Mouse (Mus musculus) CH12.LX (cell line): Measurements from ENCODE around the gene Lsp1. TPM values are rescaled to one million over a fixed set of nuclear protein-coding genes. Genes with fewer than 3 reads are reported as not detected.

Source experiments
- DNase-seq: peaks from one replicate; pipeline ENCODE4 v3.0.0-alpha.2; 2013; ENCODE audit errors: extremely low read depth
- H3K27ac ChIP-seq: 2 replicates; pipeline ENCODE4 v1.5.1; 2012; ENCODE audit warnings: low read depth, mild to moderate bottlenecking, control low read depth, moderate library complexity; ENCODE audit not compliant: insufficient read depth
- H3K27me3 ChIP-seq: replicated peaks from 2 replicates; pipeline ENCODE3; 2012; ENCODE audit warnings: inconsistent platforms
- H3K36me3 ChIP-seq, 2 experiments: replicated peaks in 1 of 2; 2 replicates each; pipeline versions ENCODE3 to v1.6.1; 2012; ENCODE audit warnings: inconsistent platforms in 1 of 2, low read length in 1 of 2, mild to moderate bottlenecking in 1 of 2, mixed read lengths in 1 of 2, moderate library complexity in 1 of 2; ENCODE audit not compliant: control insufficient read depth in 1 of 2, insufficient read depth in 1 of 2
- H3K4me1 ChIP-seq, 2 experiments: 2 replicates each; pipeline ENCODE4 v1.6.1; 2012; ENCODE audit warnings: inconsistent platforms in 1 of 2, moderate library complexity in 1 of 2; ENCODE audit not compliant: insufficient read depth in 2 of 2, control insufficient read depth in 1 of 2
- H3K4me2 ChIP-seq: 2 replicates; pipeline ENCODE4 v1.6.1; 2012; ENCODE audit warnings: low read depth, mild to moderate bottlenecking, control low read depth; ENCODE audit not compliant: poor library complexity, insufficient read depth, severe bottlenecking
- H3K4me3 ChIP-seq, 3 experiments: fragments of 150-350 bp in 1 of 3; sonication (generic) in 1 of 3; replicated peaks in 1 of 3; 2 replicates each; pipeline versions ENCODE3 to v1.5.1; 2011 to 2012; ENCODE audit warnings: low read depth in 2 of 3, low read length in 2 of 3, mild to moderate bottlenecking in 2 of 3, moderate library complexity in 2 of 3, control low read depth in 1 of 3, improper control_type of control experiment in 1 of 3, inconsistent platforms in 1 of 3, mixed read lengths in 1 of 3; ENCODE audit not compliant: poor library complexity in 1 of 3
- H3K79me2 ChIP-seq: replicated peaks from 2 replicates; pipeline ENCODE4 v1.6.1; 2012; ENCODE audit warnings: mild to moderate bottlenecking, moderate library complexity; ENCODE audit not compliant: control insufficient read depth, poor library complexity, insufficient read depth, severe bottlenecking; ENCODE audit errors: extremely low read depth
- H3K9ac ChIP-seq: 2 replicates; pipeline ENCODE4 v1.6.1; 2012; ENCODE audit warnings: low read depth, mild to moderate bottlenecking, control low read depth, moderate library complexity; ENCODE audit not compliant: insufficient read depth
- H3K9me3 ChIP-seq: replicated peaks from 2 replicates; pipeline ENCODE3; 2012; ENCODE audit warnings: low read length, inconsistent platforms, mixed read lengths
- CHD1 ChIP-seq: IDR thresholded peaks from 2 replicates; pipeline ENCODE4 v1.6.1; 2012; ENCODE audit warnings: low read depth, low read length, improper control_type of control experiment, inconsistent platforms
- CTCF ChIP-seq, 2 experiments: IDR thresholded peaks in 1 of 2; conservative IDR thresholded peaks in 1 of 2; 2 replicates each; pipeline ENCODE4 v1.5.1; 2011 to 2012; ENCODE audit warnings: low read depth in 2 of 2, low read length in 2 of 2, improper control_type of control experiment in 1 of 2, inconsistent platforms in 1 of 2, mild to moderate bottlenecking in 1 of 2, moderate library complexity in 1 of 2
- ELF1 ChIP-seq: IDR thresholded peaks from 2 replicates; pipeline ENCODE4 v1.6.1; 2014; ENCODE audit warnings: low read depth, mild to moderate bottlenecking, inconsistent platforms, low read length, improper control_type of control experiment
- HCFC1 ChIP-seq: IDR thresholded peaks from 2 replicates; pipeline ENCODE4 v1.6.1; 2012; ENCODE audit warnings: low read depth, mild to moderate bottlenecking, inconsistent platforms, low read length, improper control_type of control experiment
- IRF4 ChIP-seq: IDR thresholded peaks from 2 replicates; pipeline ENCODE4 v1.6.1; 2014; ENCODE audit warnings: low read depth, mild to moderate bottlenecking, inconsistent platforms, low read length, improper control_type of control experiment
- MAFK ChIP-seq: IDR thresholded peaks from 2 replicates; pipeline ENCODE4 v1.6.1; 2011; ENCODE audit warnings: low read length, improper control_type of control experiment; ENCODE audit not compliant: insufficient replicate concordance
- MAX ChIP-seq: IDR thresholded peaks from 2 replicates; pipeline ENCODE4 v1.6.1; 2011; ENCODE audit warnings: low read length, improper control_type of control experiment
- MEF2A ChIP-seq: IDR thresholded peaks from 2 replicates; pipeline ENCODE4 v1.6.1; 2014; ENCODE audit warnings: low read depth, mild to moderate bottlenecking, inconsistent platforms, low read length, improper control_type of control experiment, borderline replicate concordance
- MYC ChIP-seq: IDR thresholded peaks from 2 replicates; pipeline ENCODE4 v1.6.1; 2011; ENCODE audit warnings: low read depth, mild to moderate bottlenecking, improper control_type of control experiment, low read length
- NELFE ChIP-seq: IDR thresholded peaks from 2 replicates; pipeline ENCODE4 v1.6.1; 2011; ENCODE audit warnings: low read depth, low read length, improper control_type of control experiment
- RAD21 ChIP-seq: IDR thresholded peaks from 2 replicates; pipeline ENCODE4 v1.6.1; 2011; ENCODE audit warnings: low read depth, mild to moderate bottlenecking, low read length, improper control_type of control experiment, moderate library complexity
- SIN3A ChIP-seq: IDR thresholded peaks from 2 replicates; pipeline ENCODE4 v1.6.1; 2012; ENCODE audit warnings: low read length, improper control_type of control experiment, inconsistent platforms
- SMC3 ChIP-seq: IDR thresholded peaks from 2 replicates; pipeline ENCODE4 v1.6.1; 2011; ENCODE audit warnings: low read depth, low read length, improper control_type of control experiment
- TCF12 ChIP-seq: IDR thresholded peaks from 2 replicates; pipeline ENCODE4 v1.6.1; 2014; ENCODE audit warnings: low read depth, mild to moderate bottlenecking, inconsistent platforms, low read length, improper control_type of control experiment
- UBTF ChIP-seq: IDR thresholded peaks from 2 replicates; pipeline ENCODE4 v1.6.1; 2012; ENCODE audit warnings: low read depth, mild to moderate bottlenecking, inconsistent platforms, low read length, improper control_type of control experiment, moderate library complexity
- ZC3H11A ChIP-seq: IDR thresholded peaks from 2 replicates; pipeline ENCODE4 v1.6.1; 2012; ENCODE audit warnings: low read depth, mild to moderate bottlenecking, inconsistent platforms, low read length, improper control_type of control experiment
- dilution Hi-C: fragments of 300-500 bp; cut with MboI; formaldehyde crosslinking; loops from 2 replicates; pipeline ENCODE4 v1.14.3; 2020; ENCODE audit warnings: low sequenced_read_pairs; ENCODE audit not compliant: extremely low pct_unique_long_range_greater_than_20kb, extremely low pct_ligation_motif_present
- in situ Hi-C: fragments of 300-500 bp; cut with MboI; formaldehyde crosslinking; loops from 3 replicates; pipeline ENCODE4 v1.14.3; 2019; ENCODE audit warnings: low sequenced_read_pairs, low pct_ligation_motif_present, low pct_unique_long_range_greater_than_20kb, mixed read lengths
- polyA plus RNA-seq: library from polyadenylated mRNA; unstranded; fragments of >175 nt; gene quantifications from 2 replicates; pipeline ENCODE4 v1.2.1, GENCODE M21; 2012; ENCODE audit warnings: low read depth; ENCODE audit not compliant: insufficient read length
- total RNA-seq, 2 experiments: library from RNA; depleted of rRNA; stranded (reverse); fragments of 300-350 nt in 1 of 2; fragments of >200 nt in 1 of 2; gene quantifications; 2 replicates each; pipeline ENCODE4 v1.2.3; 2012 to 2014

The Lsp1 gene
- total and polyA plus RNA-seq, 3 experiments, result 364 to 715 (median 367) TPM

- peaks cover 2% of the 10 kb centered on the region for H3K27me3 ChIP-seq
- in situ Hi-C loops, result loop anchor here (5.0 kb wide), 2 partner anchors 57 to 237 kb away; partner anchors contain the start of gene Tnnt3
- peak; percentile 88 for DNase-seq
- no peaks in the 10 kb centered on the region for H3K79me2 ChIP-seq
- no peak overlapping the region for H3K4me2 ChIP-seq
- TF ChIP-seq NELFE (peak; percentile 16; the same call in 1 of the 2 replicates), MAX (0 out of 2 replicates have a peak, but pooled peaks have one; percentile 24), IRF4 (peak; percentile 18; the same call in 1 of the 2 replicates), MEF2A (no peak), RAD21 (peak; percentile 95), SMC3 (peak; percentile 98), ZC3H11A (peak; percentile 90), ELF1 (no peak), SIN3A (no peak), TCF12 (0 out of 2 replicates have a peak, but pooled peaks have one; percentile 12), MAFK (no peak), MYC (0 out of 2 replicates have a peak, but pooled peaks have one; percentile 43), HCFC1 (no peak), CTCF (conservative IDR thresholded peaks at IDR 0.05 in 1 of 2, IDR thresholded peaks at IDR 0.05 in 1 of 2; ENCODE audit: low read depth in 2 of 2, low read length in 2 of 2) (peak; percentile 58 to 94)
- dilution Hi-C loops, result no loop called here
- H3K9me3 ChIP-seq, result no peaks in the 10 kb centered on the region
- H3K9ac ChIP-seq, result no peak overlapping the region
- H3K36me3 ChIP-seq, result peaks cover 0 to 16% of the 10 kb centered on the region in 2 experiments
- peaks cover 37 to 57% of the 10 kb centered on the region in 2 experiments for H3K4me1 ChIP-seq
- peak overlapping the region in 1 of 3 experiments; percentile 14 for H3K4me3 ChIP-seq
- H3K27ac ChIP-seq, result peak overlapping the region; percentile 61; the same call in 1 of the 2 replicates
These were observed 19.9 kb upstream of the Lsp1 start for GRCm38 (mm10) chr7:142440657-142441114.

- Histone ChIP-seq H3K27ac (peak within 1 kb of the TSS; percentile 61), H3K9ac (no peak within 1 kb of the TSS; the same call in 1 of the 2 replicates), H3K4me3 (peak within 1 kb of the TSS; percentile 6 to 48 (median 13)), H3K27me3 (peaks cover 1% of the 10 kb centered on the region), H3K9me3 (no peaks in the 10 kb centered on the region), H3K36me3 (peaks cover 0 to 16% of the 10 kb centered on the region in 2 experiments), H3K4me2 (peak within 1 kb of the TSS; percentile 32), H3K4me1 (peaks cover 37 to 59% of the 10 kb centered on the region in 2 experiments), H3K79me2 (no peaks in the 10 kb centered on the region)
- dilution Hi-C loops (no loop called here), in situ Hi-C loops (loop anchor here (5.0 kb wide), 2 partner anchors 56 to 236 kb away; partner anchors contain the start of gene Tnnt3)
- no peak for DNase-seq
- TF ChIP-seq UBTF (no peak), IRF4 (no peak), CHD1 (no peak)
These were observed 19.0 kb upstream of the Lsp1 start, which contains the start of gene Tnni2 for GRCm38 (mm10) chr7:142441585-142441984. Gene Tnni2 (plus strand): TSS chr7:142441808.
